Mouse (Mus musculus) megakaryocyte progenitor cell, adult 5-6 weeks (primary cell): ENCODE data around the gene Ndnf. TPM values are rescaled to one million over a fixed set of nuclear protein-coding genes. Genes with fewer than 3 reads are reported as not detected.

ENCODE experiments used
- ATAC-seq: replicated peaks from 2 replicates; pipeline ENCODE4 v1.8.0; 2016; ENCODE audit warnings: mild to moderate bottlenecking, moderate TSS enrichment, inconsistent platforms; ENCODE audit not compliant: poor library complexity
- total RNA-seq, 2 experiments: library from RNA; stranded (forward) in 1 of 2; stranded (reverse) in 1 of 2; fragments of 157-497, 149-512 nt in 1 of 2; fragments of 200-1000 nt in 1 of 2; gene quantifications; 2 replicates each; pipeline versions ENCODE4 v1.2.3 to v1.2.4; 2015 to 2017

Ndnf gene
- total RNA-seq, 2 experiments from 2014 or later, result under 0.01 TPM; not detected in 1

GRCm38 (mm10) chr6:65743871-65744202, 72.4 kb downstream of the Ndnf start:
- no peak for ATAC-seq

DNA sequence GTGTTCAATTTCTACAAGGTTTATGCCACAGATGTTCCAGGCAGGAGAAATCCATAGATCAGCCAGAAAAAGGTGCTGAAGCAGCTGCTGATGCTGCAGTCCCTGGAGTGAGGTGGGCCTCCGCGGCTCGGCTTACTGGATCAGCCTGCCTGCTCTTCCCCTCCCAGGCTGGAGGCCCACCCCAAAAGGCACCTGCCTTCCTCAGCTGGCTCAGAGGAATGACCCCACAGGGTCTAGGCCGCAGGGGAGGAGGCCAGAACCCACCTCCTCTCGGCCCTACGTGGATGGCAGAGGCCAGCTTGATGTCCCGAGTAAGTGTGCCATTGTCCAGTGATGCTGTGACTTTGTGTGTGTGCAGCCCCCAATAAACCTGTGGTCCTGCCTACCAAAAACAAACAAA, 86.8 kb downstream of the Ndnf start:
- ATAC-seq, result no peak

DNA sequence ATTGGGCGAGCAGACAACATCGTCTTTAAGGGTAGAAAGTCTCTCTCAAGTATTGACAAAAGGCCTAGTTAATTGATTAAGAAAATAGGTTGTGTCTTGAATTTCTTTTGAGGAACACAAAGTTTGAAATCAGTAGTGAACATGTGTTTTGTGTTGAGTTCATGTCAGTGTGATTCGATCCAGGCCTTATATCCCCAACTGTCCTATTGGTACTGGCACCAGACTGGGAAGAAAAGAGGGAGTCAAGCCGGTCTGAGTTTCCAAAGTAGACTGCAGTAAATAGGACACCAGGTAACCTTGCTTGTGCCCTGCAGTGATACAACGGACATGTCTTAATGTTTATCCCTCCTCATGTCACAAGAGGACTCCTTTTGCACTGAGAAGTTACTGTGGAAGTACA, 87.8 kb downstream of the Ndnf start:
- ATAC-seq, result no peak

DNA sequence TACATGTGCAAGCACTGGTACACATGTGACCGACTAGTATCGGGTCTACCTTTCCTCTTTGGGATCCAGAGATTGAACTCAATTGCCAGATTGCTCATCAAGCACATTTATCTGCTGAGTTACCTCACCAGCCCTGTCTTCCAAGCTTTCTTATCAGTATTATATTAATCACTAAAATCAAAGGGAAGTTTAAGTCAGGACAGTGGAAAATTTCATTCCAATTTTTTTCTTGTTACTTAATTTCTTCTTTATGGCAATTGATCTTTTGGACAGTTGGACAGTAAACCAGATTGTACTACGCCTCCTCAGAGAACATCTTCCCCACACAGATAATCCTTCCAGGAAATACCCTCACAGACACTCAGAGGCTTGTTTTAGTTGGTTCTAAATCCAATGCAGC, 88.7 kb downstream of the Ndnf start:
- no peak for ATAC-seq

Other genes starting within 250 kb of the Ndnf start
- 1.1 TPM in 2 replicates for gene Tnip3, start 146.3 kb upstream of the Ndnf start, total RNA-seq (2015)
- gene Tnip3, start 146.3 kb upstream of the Ndnf start, total RNA-seq (2017), result 3.5 and 11.8 TPM in 2 replicates
- gene Prdm5, start 107.4 kb downstream of the Ndnf start, total RNA-seq (2015), result 11.0 and 15.6 TPM in 2 replicates
- gene Prdm5, start 107.4 kb downstream of the Ndnf start, total RNA-seq (2017), result 13.0 and 13.9 TPM in 2 replicates